Mouse (Mus musculus) brain, adult 10 weeks (tissue): ENCODE measurements around the gene Jade3. TPM values are rescaled to one million over a fixed set of nuclear protein-coding genes. Genes with fewer than 3 reads are reported as not detected.

ENCODE experiments used
- polyA plus RNA-seq: library from polyadenylated mRNA; stranded (reverse); fragments of 350-450 nt; fragmentation: Illumina TruSeq; extraction: RNeasy Lipid Tissue Mini Kit (QIAGEN cat#74804); gene quantifications from one replicate; pipeline ENCODE4 v1.2.3, GENCODE M21; 2015; ENCODE audit warnings: low read depth, low replicate concordance

Jade3 gene
- polyA plus RNA-seq = 5.8 TPM

DNA sequence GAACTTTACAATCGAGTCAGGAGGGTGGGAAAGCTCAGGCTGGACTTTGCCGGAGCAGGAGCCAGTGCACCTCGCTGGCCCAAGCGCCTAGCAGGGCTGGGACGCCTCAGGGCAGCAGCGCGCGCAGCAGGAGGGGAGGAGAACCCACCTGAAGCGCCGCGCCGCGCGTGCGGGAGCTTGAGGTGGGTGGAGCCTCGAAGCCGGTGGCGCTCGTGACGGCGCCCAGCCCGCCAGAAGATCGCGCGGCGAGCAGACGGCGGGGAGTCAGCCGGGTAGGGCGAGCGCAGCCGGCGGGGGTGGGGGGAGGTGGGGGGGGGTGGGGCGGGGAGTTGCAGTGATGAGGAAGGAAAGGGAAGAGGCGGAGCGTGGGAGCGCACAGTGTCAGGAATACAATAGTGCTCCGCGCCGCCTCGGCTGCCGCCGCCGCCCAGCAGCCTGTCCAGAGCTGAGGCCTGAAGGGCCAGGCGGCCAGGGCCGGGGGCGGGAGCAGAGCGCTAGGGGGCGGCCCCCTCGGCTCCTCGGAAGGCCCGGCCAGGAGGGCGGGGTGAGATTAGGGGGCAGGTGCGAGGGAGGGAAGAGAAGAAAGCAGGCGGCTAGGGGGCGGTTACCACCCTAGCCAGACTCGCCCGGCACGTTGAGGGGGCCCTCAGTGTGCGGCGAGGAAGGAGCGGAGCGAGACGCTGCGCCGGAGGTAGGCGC is at the start of gene Jade3:
TSS of gene Jade3 (plus strand) at position 549 of the 699 bp plus-strand sequence.

DNA sequence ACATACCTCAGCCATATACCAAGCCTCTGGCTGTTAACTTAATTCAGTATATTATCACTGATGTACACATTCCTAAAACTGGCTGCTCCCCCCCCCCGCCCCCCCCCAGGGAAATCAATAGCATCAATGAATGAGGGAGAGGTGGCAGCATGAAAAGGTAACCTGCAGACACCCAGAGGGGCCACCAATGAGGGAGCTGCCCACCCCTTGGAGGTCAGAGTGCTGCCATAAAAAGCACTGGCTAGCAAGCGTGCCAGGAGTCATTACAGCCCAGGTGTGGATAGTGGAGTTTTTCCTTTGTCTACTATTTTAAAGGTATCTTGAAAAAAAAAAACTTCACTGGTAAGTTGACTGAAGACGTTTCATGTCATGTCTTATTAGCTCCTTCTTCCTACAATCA is 124.0 kb downstream of the Jade3 start, which contains the start of gene Rgn:
TSS of gene Rgn (plus strand) at position 256 of the 400 bp plus-strand sequence.

Other genes starting within 250 kb of the Jade3 start
- 30.0 TPM for gene Slc9a7, start 133.9 kb upstream of the Jade3 start, polyA plus RNA-seq
- gene Rp2, start 61.2 kb upstream of the Jade3 start, polyA plus RNA-seq = 13.3 TPM
- 0.94 TPM for gene Rgn, start 124.1 kb downstream of the Jade3 start, polyA plus RNA-seq
- gene Rbm10, start 191.8 kb downstream of the Jade3 start, polyA plus RNA-seq = 38.7 TPM
- 306 TPM for gene Ndufb11, start 191.9 kb downstream of the Jade3 start, polyA plus RNA-seq
- gene Uba1, start 232.6 kb downstream of the Jade3 start, polyA plus RNA-seq = 236 TPM